31 mouse cellular contexts compared by ENCODE assay signal in genomic region chr3:130722733-130723478, GRCm38 (mm10). TPM values are rescaled to one million over a fixed set of nuclear protein-coding genes. Genes with fewer than 3 reads are reported as not detected.
DNase-seq lines count a peak whose midpoint lies in the region; ATAC-seq lines count a peak whose summit lies in the region.
"Had no signal": no experiment of that assay in that cellular context is flagged by ENCODE, and none has a peak within 500 bp of the region (broad histone marks: within the 10 kb centered on the region; RNA-seq: fewer than 3 reads in every experiment).

No protein-coding gene starts in this region.

- 71% methylated on average over 11 of the region's 11 CpGs for WGBS in embryonic facial prominence, embryonic 12.5 days
- 80% methylated on average over 11 of the region's 11 CpGs for WGBS in embryonic facial prominence, embryonic 10.5 days
- WGBS in kidney, embryonic 15.5 days: 80% methylated on average over 11 of the region's 11 CpGs
- WGBS in midbrain, embryonic 10.5 days: 88% methylated on average over 11 of the region's 11 CpGs
- 69% methylated on average over 11 of the region's 11 CpGs for WGBS in midbrain, embryonic 15.5 days
- WGBS in liver, embryonic 11.5 days: 80% methylated on average over 11 of the region's 11 CpGs

- H3K4me3 ChIP-seq in embryonic facial prominence, embryonic 12.5 days: no peak overlapping the region
- no peak overlapping the region for H3K4me3 ChIP-seq in embryonic facial prominence, embryonic 10.5 days
- no peak overlapping the region for H3K4me3 ChIP-seq in kidney, embryonic 15.5 days (replicated peaks)
- H3K4me3 ChIP-seq in midbrain, embryonic 10.5 days: no peak overlapping the region
- no peak overlapping the region for H3K4me3 ChIP-seq in midbrain, embryonic 15.5 days
- no peak overlapping the region for H3K4me3 ChIP-seq in liver, embryonic 11.5 days (ENCODE audit: low read depth, low read length)
- H3K4me3 ChIP-seq: embryonic facial prominence, embryonic 15.5 days; heart, embryonic 12.5 days; limb, embryonic 10.5 days; limb, embryonic 15.5 days; myocyte; neural tube, embryonic 15.5 days had no signal

- no peak for ATAC-seq in embryonic facial prominence, embryonic 12.5 days (ENCODE audit: insufficient number of reproducible peaks, insufficient read depth, low FRiP score, low TSS enrichment)
- no peak; the same call in 1 of the 2 replicates for ATAC-seq in kidney, embryonic 15.5 days (replicated peaks; ENCODE audit: low FRiP score)
- ATAC-seq in midbrain, embryonic 15.5 days (replicated peaks): peak; percentile 51
- no peak for ATAC-seq in liver, embryonic 11.5 days (replicated peaks; ENCODE audit: low FRiP score)
- ATAC-seq: forebrain, embryonic 14.5 days; inflammation-experienced regulatory T-cells, adult 6 months had no signal

- peaks cover 7% of the 10 kb centered on the region; the same call in 1 of the 2 replicates for H3K4me1 ChIP-seq in embryonic facial prominence, embryonic 12.5 days
- peaks cover 8% of the 10 kb centered on the region for H3K4me1 ChIP-seq in embryonic facial prominence, embryonic 10.5 days
- peaks cover 10% of the 10 kb centered on the region for H3K4me1 ChIP-seq in kidney, embryonic 15.5 days
- H3K4me1 ChIP-seq in midbrain, embryonic 10.5 days: peaks cover 2% of the 10 kb centered on the region; the same call in 1 of the 2 replicates
- peaks cover 6% of the 10 kb centered on the region; the same call in 1 of the 2 replicates for H3K4me1 ChIP-seq in midbrain, embryonic 15.5 days
- no peaks in the 10 kb centered on the region for H3K4me1 ChIP-seq in liver, embryonic 11.5 days (replicated peaks; ENCODE audit: control insufficient read depth, insufficient read depth, low read length)

- H3K27ac ChIP-seq in embryonic facial prominence, embryonic 12.5 days: peak overlapping the region; percentile 11; the same call in 1 of the 2 replicates
- H3K27ac ChIP-seq in embryonic facial prominence, embryonic 10.5 days (replicated peaks): no peak overlapping the region
- 0 out of 2 replicates have a peak overlapping the region, but pooled peaks have one; percentile 25 for H3K27ac ChIP-seq in kidney, embryonic 15.5 days
- H3K27ac ChIP-seq in midbrain, embryonic 10.5 days (replicated peaks): peak overlapping the region; percentile 46; the same call in 1 of the 2 replicates
- peak overlapping the region; percentile 36 for H3K27ac ChIP-seq in midbrain, embryonic 15.5 days
- H3K27ac ChIP-seq in liver, embryonic 11.5 days (ENCODE audit: low read depth, low read length): no peak overlapping the region
- H3K27ac ChIP-seq: embryonic facial prominence, embryonic 15.5 days; limb, embryonic 10.5 days; limb, embryonic 15.5 days; liver, embryonic 14.5 days; neural tube, embryonic 15.5 days had no signal

- H3K9ac ChIP-seq in embryonic facial prominence, embryonic 12.5 days: no peak overlapping the region
- no peak overlapping the region for H3K9ac ChIP-seq in kidney, embryonic 15.5 days
- H3K9ac ChIP-seq in midbrain, embryonic 15.5 days: no peak overlapping the region
- H3K9ac ChIP-seq in liver, embryonic 11.5 days (ENCODE audit: low read depth, low read length): no peak overlapping the region
- H3K9ac ChIP-seq: embryonic facial prominence, embryonic 15.5 days; heart, embryonic 12.5 days; limb, embryonic 15.5 days; liver, embryonic 14.5 days; neural tube, embryonic 15.5 days had no signal

- DNase-seq in embryonic facial prominence, embryonic 10.5 days (ENCODE audit: low spot score): no peak
- DNase-seq in kidney, postnatal 36 days: no peak
- DNase-seq in midbrain, embryonic 10.5 days (ENCODE audit: low spot score): no peak
- DNase-seq in urinary bladder, postnatal 14 days (ENCODE audit: low spot score): no peak
- DNase-seq in liver, embryonic 11.5 days (ENCODE audit: low spot score): no peak
- DNase-seq: adrenal gland, adult 8-10 months; cerebellum, adult 8-10 months; cerebellum, postnatal 25 days; gastrocnemius, postnatal 25 days; heart, adult 18-20 months; heart, postnatal 4 days; kidney, adult 11 months; kidney, postnatal 25 days; layer of hippocampus, postnatal 36 days; lung, adult 2 months; lung, postnatal 10 days; right cerebral cortex, postnatal 25 days; thymus, postnatal 14 days had no signal

- no peak overlapping the region for H3K4me2 ChIP-seq in embryonic facial prominence, embryonic 12.5 days (replicated peaks)
- H3K4me2 ChIP-seq in kidney, embryonic 15.5 days: no peak overlapping the region
- no peak overlapping the region for H3K4me2 ChIP-seq in midbrain, embryonic 15.5 days
- H3K4me2 ChIP-seq in liver, embryonic 11.5 days: no peak overlapping the region
- H3K4me2 ChIP-seq: embryonic facial prominence, embryonic 15.5 days; heart, embryonic 12.5 days; limb, embryonic 15.5 days; neural tube, embryonic 15.5 days had no signal

- no peaks in the 10 kb centered on the region for H3K9me3 ChIP-seq in embryonic facial prominence, embryonic 12.5 days
- no peaks in the 10 kb centered on the region for H3K9me3 ChIP-seq in embryonic facial prominence, embryonic 10.5 days
- no peaks in the 10 kb centered on the region for H3K9me3 ChIP-seq in kidney, embryonic 15.5 days (replicated peaks)
- no peaks in the 10 kb centered on the region for H3K9me3 ChIP-seq in midbrain, embryonic 10.5 days (replicated peaks)
- H3K9me3 ChIP-seq in midbrain, embryonic 15.5 days: no peaks in the 10 kb centered on the region
- no peaks in the 10 kb centered on the region for H3K9me3 ChIP-seq in liver, embryonic 11.5 days (ENCODE audit: control insufficient read depth, low read length)
- H3K9me3 ChIP-seq: embryonic facial prominence, embryonic 15.5 days; G1E; heart, embryonic 12.5 days; limb, embryonic 10.5 days; limb, embryonic 15.5 days; neural tube, embryonic 15.5 days had no signal

- H3K36me3 ChIP-seq in embryonic facial prominence, embryonic 12.5 days: peaks cover 27% of the 10 kb centered on the region
- peaks cover 42% of the 10 kb centered on the region for H3K36me3 ChIP-seq in embryonic facial prominence, embryonic 10.5 days (replicated peaks)
- peaks cover 34% of the 10 kb centered on the region for H3K36me3 ChIP-seq in kidney, embryonic 15.5 days
- peaks cover 35% of the 10 kb centered on the region for H3K36me3 ChIP-seq in midbrain, embryonic 10.5 days
- H3K36me3 ChIP-seq in midbrain, embryonic 15.5 days (replicated peaks): peaks cover 16% of the 10 kb centered on the region
- H3K36me3 ChIP-seq in liver, embryonic 11.5 days (ENCODE audit: control insufficient read depth, insufficient read depth, low read length): peaks cover 24% of the 10 kb centered on the region

- no peaks in the 10 kb centered on the region for H3K27me3 ChIP-seq in embryonic facial prominence, embryonic 12.5 days
- no peaks in the 10 kb centered on the region for H3K27me3 ChIP-seq in embryonic facial prominence, embryonic 10.5 days (replicated peaks; ENCODE audit: low read depth, poor library complexity, severe bottlenecking)
- H3K27me3 ChIP-seq in kidney, embryonic 15.5 days: no peaks in the 10 kb centered on the region
- H3K27me3 ChIP-seq in midbrain, embryonic 10.5 days (ENCODE audit: low read depth, poor library complexity, severe bottlenecking): no peaks in the 10 kb centered on the region
- no peaks in the 10 kb centered on the region for H3K27me3 ChIP-seq in midbrain, embryonic 15.5 days (replicated peaks)
- H3K27me3 ChIP-seq in liver, embryonic 11.5 days (replicated peaks; ENCODE audit: control insufficient read depth, insufficient read depth, low read length): no peaks in the 10 kb centered on the region
- H3K27me3 ChIP-seq: embryonic facial prominence, embryonic 15.5 days; heart, embryonic 12.5 days; limb, embryonic 15.5 days; neural tube, embryonic 15.5 days had no signal

RNA-seq across cellular contexts. Expression of gene Rpl34, which starts 7.3 kb away (rescaled TPM):
- polyA plus RNA-seq in embryonic facial prominence, embryonic 12.5 days (2016; fragmentation: Nextera tagmentation; extraction: Ambion mirVana): 842 and 900 TPM in 2 replicates
- 961 and 964 TPM in 2 replicates for polyA plus RNA-seq in embryonic facial prominence, embryonic 10.5 days (2016; fragmentation: Nextera tagmentation; extraction: Ambion mirVana)
- polyA plus RNA-seq in kidney, embryonic 15.5 days (2015; fragmentation: Nextera tagmentation; extraction: Ambion mirVana): 899 and 957 TPM in 2 replicates
- polyA plus RNA-seq in midbrain, embryonic 10.5 days (2016; fragmentation: Nextera tagmentation; extraction: Ambion mirVana): 751 and 868 TPM in 2 replicates
- 524 and 551 TPM in 2 replicates for polyA plus RNA-seq in midbrain, embryonic 15.5 days (2015; fragmentation: Nextera tagmentation; extraction: Ambion mirVana)
- 1,055 and 1,138 TPM in 2 replicates for polyA plus RNA-seq in liver, embryonic 11.5 days (2014; fragmentation: Nextera tagmentation; extraction: Ambion mirVana)

RNA-seq across cellular contexts. Expression of gene Ostc, which starts 13.7 kb away (rescaled TPM):
- polyA plus RNA-seq in embryonic facial prominence, embryonic 12.5 days (2016; fragmentation: Nextera tagmentation; extraction: Ambion mirVana): 359 and 369 TPM in 2 replicates
- 314 TPM in 2 replicates for polyA plus RNA-seq in embryonic facial prominence, embryonic 10.5 days (2016; fragmentation: Nextera tagmentation; extraction: Ambion mirVana)
- polyA plus RNA-seq in kidney, embryonic 15.5 days (2015; fragmentation: Nextera tagmentation; extraction: Ambion mirVana): 354 and 393 TPM in 2 replicates
- 327 and 345 TPM in 2 replicates for polyA plus RNA-seq in midbrain, embryonic 10.5 days (2016; fragmentation: Nextera tagmentation; extraction: Ambion mirVana)
- polyA plus RNA-seq in midbrain, embryonic 15.5 days (2015; fragmentation: Nextera tagmentation; extraction: Ambion mirVana): 198 and 209 TPM in 2 replicates
- 314 and 321 TPM in 2 replicates for polyA plus RNA-seq in liver, embryonic 11.5 days (2014; fragmentation: Nextera tagmentation; extraction: Ambion mirVana)

Comparison
In these comparisons a context has a peak if more than half of its experiments do, and no peak if none do; other contexts are left out.
1. H3K27ac ChIP-seq: peak in embryonic facial prominence, embryonic 12.5 days (single experiment), kidney, embryonic 15.5 days (single experiment), midbrain, embryonic 10.5 days (single experiment) and midbrain, embryonic 15.5 days (single experiment); none in embryonic facial prominence, embryonic 10.5 days (single experiment) and liver, embryonic 11.5 days (single experiment).